Mouse (Mus musculus) kidney, adult 10 weeks (tissue): Measurements from ENCODE around the gene Arglu1. TPM values are rescaled to one million over a fixed set of nuclear protein-coding genes. Genes with fewer than 3 reads are reported as not detected.

Experiments used
- polyA plus RNA-seq: library from polyadenylated mRNA; stranded (reverse); fragments of 350-450 nt; fragmentation: Illumina TruSeq; extraction: RNeasy Lipid Tissue Mini Kit (QIAGEN cat#74804); gene quantifications from one replicate; pipeline ENCODE4 v1.2.3, GENCODE M21; 2014; ENCODE audit warnings: low read depth, low replicate concordance

Arglu1 gene
- 72.5 TPM for polyA plus RNA-seq

GRCm38 (mm10) chr8:8690146-8691092 is at the start of gene Arglu1:
Arglu1 (minus strand) TSS chr8:8690521.

GRCm38 (mm10) chr8:8661103-8661758 is 29.1 kb downstream of the Arglu1 start, which contains the start of gene Efnb2:
Efnb2 (minus strand) TSS chr8:8661242.

Other genes with a start within 250 kb of the Arglu1 start
- 17.2 TPM for gene Efnb2, start 29.3 kb downstream of the Arglu1 start, polyA plus RNA-seq